Mouse (Mus musculus): ENCODE data around the gene Syngr4.

DNA sequence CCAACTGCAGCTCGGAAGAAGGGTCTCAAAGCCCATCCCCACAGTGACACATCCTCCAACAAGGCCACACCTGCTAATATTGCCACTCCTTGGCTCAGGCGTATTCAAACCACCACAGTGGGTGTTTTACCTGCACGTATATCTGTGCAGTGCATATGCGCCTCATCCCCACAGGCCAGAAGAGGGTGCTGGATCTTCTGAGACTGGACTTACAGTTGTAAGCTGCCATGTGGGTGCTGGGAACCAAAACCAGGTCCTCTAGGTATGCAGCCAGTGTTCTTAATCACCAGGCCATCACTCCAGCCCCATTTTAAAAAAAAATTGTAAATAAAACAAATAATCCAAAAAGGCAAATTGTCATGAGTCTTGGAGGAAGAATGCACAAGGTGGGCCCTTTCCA is 16.0 kb downstream of the Syngr4 start:
- TF ChIP-seq CTCF (IDR thresholded peaks at IDR 0.05; ENCODE audit: low read depth, low read length) (no peak), POLR2A (IDR thresholded peaks at IDR 0.05; ENCODE audit: insufficient read depth, low read length) (no peak)

Measured in ES-Bruce4 (cell line).